Mouse (Mus musculus) CH12.LX (cell line): Measurements from ENCODE around the gene Ccdc30.

Source experiments
- CTCF ChIP-seq, 2 experiments: IDR thresholded peaks in 1 of 2; conservative IDR thresholded peaks in 1 of 2; 2 replicates each; pipeline ENCODE4 v1.5.1; 2011 to 2012; ENCODE audit warnings: low read depth in 2 of 2, low read length in 2 of 2, improper control_type of control experiment in 1 of 2, inconsistent platforms in 1 of 2, mild to moderate bottlenecking in 1 of 2, moderate library complexity in 1 of 2
- ELF1 ChIP-seq: IDR thresholded peaks from 2 replicates; pipeline ENCODE4 v1.6.1; 2014; ENCODE audit warnings: low read depth, mild to moderate bottlenecking, inconsistent platforms, low read length, improper control_type of control experiment
- EP300 ChIP-seq: IDR thresholded peaks from 2 replicates; pipeline ENCODE4 v1.6.1; 2011; ENCODE audit warnings: low read length, improper control_type of control experiment
- MAX ChIP-seq: IDR thresholded peaks from 2 replicates; pipeline ENCODE4 v1.6.1; 2011; ENCODE audit warnings: low read length, improper control_type of control experiment
- MYC ChIP-seq: IDR thresholded peaks from 2 replicates; pipeline ENCODE4 v1.6.1; 2011; ENCODE audit warnings: low read depth, mild to moderate bottlenecking, improper control_type of control experiment, low read length
- POLR2A ChIP-seq: IDR thresholded peaks from 2 replicates; pipeline ENCODE4 v1.6.1; 2011; ENCODE audit warnings: low read depth, mild to moderate bottlenecking, improper control_type of control experiment, low read length
- RCOR1 ChIP-seq: conservative IDR thresholded peaks from 2 replicates; pipeline ENCODE4 v1.6.1; 2012; ENCODE audit warnings: low read depth, mild to moderate bottlenecking, inconsistent platforms, low read length, improper control_type of control experiment
- SIN3A ChIP-seq: IDR thresholded peaks from 2 replicates; pipeline ENCODE4 v1.6.1; 2012; ENCODE audit warnings: low read length, improper control_type of control experiment, inconsistent platforms
- SMC3 ChIP-seq: IDR thresholded peaks from 2 replicates; pipeline ENCODE4 v1.6.1; 2011; ENCODE audit warnings: low read depth, low read length, improper control_type of control experiment
- ZNF384 ChIP-seq: IDR thresholded peaks from 2 replicates; pipeline ENCODE4 v1.6.1; 2012; ENCODE audit warnings: low read depth, low read length, improper control_type of control experiment, inconsistent platforms

DNA sequence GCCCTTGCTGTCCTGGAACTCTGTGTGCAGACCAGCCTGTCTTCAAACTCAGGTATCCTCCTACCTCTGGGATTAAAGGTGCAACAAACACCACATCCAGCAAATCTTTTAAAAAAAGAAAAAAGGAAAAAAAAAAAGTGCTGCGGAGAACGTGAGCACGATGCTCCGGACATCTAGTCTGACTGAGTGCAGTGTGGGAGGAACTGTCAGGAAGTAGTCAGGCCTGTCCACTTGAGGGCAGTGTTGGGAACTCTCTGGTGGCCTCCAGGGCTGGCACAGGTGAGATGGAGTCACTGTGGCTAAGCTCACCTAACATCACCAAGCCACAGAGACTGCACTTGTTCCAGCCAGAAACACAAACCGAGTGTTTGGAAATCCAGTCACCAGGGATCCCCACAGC, 15.4 kb upstream of the Ccdc30 start:
- 0 out of 2 replicates have a peak, but pooled peaks have one; percentile 10 for TF ChIP-seq EP300
- TF ChIP-seq CTCF (conservative IDR thresholded peaks at IDR 0.05 in 1 of 2, IDR thresholded peaks at IDR 0.05 in 1 of 2; ENCODE audit: low read depth in 2 of 2, low read length in 2 of 2) = peak; percentile 42 to 88; a peak in 3 of 4 replicates
- peak; percentile 92 for TF ChIP-seq SMC3
- no peak for TF ChIP-seq RCOR1
- TF ChIP-seq MAX = no peak
- peak; percentile 78 for TF ChIP-seq ZNF384
- peak; percentile 76 for TF ChIP-seq ELF1
- peak; percentile 72; the same call in 1 of the 2 replicates for TF ChIP-seq MYC
- TF ChIP-seq SIN3A = no peak
- no peak for TF ChIP-seq POLR2A
